Mouse (Mus musculus) layer of hippocampus, postnatal 14 days (tissue): ENCODE measurements at regions not wholly inside any gene's neighbourhood (a gene's known extent, or its start where the extent isn't known, plus 50 kb on each side); places are given as distances from the start of the nearest gene placed in this dataset.

Source experiments
- DNase-seq, 2 experiments: peaks; one replicate each; pipeline ENCODE4 v3.0.0; 2021 to 2022; ENCODE audit warnings: low spot score in 2 of 2, mixed read lengths in 1 of 2

DNA sequence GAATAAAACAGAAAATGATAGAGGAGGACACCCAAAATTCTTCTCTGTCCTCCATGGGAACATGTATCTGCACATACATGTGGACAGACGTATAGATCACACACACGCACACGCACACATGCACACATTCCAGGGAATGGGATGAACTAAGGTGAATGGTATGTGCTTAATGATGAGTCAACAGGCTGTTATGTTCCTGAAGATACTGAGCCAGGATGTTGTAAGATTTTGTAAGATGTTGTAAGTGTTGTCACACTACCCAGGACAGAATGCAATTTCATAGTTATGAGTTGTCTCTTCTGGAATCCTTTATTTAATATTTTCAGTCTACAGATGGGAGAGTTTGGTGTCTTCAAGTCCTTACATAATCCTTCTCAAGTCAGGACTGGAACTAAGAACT is 447.5 kb downstream of the Gsdmc2 start:
- no peak for DNase-seq

DNA sequence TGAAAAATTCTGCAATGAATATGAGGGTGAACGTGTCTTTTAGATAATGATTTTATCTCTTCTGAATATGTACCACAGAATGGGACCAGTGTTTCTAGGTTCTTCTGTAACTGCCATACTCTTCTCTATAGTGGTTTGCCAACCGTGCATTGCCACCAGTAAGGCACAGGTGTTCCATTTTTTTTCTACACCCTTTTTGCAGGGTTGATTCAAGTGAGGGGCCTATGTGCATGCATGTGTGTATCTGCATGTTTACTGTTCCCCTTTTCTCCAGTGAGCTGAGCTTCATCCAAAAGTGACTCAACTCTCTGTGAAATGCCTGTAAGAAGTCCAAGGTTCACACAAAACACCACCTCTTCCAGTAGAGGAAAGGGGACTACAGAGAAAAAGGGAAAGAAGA is 467.7 kb downstream of the Gsdmc2 start:
- no peak for DNase-seq

DNA sequence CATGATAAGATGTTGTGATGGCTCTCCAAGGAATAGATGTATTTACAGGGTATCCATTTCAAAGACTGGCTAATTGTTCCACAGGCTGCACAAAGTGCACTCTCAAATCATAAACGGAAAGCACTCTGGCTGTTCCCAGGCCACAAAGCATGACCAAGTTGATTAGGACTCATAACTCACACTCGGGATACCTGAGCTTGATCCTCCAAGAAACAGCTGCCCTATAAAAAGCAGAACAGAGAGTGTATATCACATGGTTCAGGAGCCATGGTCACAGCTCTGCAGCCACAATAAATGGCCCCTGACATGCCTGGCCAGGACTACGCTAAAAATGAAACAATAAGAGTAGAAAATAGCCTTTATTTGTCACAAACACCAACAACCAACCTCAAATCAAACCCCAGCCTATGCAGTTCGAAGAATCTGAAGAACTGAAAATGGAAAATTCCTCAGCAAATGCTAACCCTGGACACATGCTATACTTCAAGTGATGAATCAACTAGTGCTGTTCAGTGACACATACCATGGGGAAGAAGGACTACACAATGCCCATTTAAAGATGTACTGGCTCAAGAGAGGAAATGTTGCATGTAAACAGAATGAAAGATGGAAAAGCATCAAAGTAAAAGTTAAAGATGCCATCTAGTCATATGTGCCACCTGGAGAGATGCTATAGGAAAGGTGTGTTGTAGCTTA is 473.5 kb downstream of the Gsdmc2 start:
- no peak for DNase-seq

DNA sequence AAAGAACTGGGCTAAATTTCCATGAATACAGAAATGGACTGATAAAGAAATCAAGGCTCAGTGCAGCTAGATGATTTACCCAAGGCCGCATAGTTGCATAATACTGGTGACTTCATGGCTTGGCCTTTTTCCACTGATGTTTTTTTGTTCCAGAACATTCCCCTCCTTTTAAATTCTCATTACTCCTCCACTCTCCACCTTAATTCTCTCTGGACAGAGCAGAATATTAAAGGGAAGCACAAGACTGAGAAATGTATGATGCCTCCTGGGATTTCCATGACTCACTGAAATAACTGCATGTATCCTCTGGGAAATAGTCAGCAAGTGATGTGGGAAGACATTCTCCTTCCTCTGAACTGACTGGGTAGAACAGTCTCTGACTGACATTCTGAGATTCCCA is 480.5 kb downstream of the Gsdmc2 start:
- no peak for DNase-seq

DNA sequence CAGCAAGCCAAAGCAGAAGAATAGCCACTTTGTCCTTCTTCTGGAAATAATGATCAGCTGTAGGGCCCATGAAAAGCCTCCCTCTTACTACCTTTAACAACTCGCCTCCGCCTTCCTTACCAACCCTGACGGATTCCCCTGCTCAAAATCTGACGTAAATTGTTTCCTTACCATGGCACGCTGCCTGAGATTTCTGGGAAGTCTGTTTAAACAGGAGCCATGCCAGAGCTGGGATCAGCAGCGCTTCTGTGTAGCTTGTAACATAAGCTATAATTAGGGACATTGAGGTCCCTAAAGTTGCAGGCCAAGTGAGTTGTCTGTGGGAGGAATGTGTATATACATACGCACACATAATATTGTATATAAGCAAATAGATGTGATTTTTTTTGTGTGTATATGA is 484.6 kb downstream of the Gsdmc2 start:
- peak; percentile 35 to 52 for DNase-seq

DNA sequence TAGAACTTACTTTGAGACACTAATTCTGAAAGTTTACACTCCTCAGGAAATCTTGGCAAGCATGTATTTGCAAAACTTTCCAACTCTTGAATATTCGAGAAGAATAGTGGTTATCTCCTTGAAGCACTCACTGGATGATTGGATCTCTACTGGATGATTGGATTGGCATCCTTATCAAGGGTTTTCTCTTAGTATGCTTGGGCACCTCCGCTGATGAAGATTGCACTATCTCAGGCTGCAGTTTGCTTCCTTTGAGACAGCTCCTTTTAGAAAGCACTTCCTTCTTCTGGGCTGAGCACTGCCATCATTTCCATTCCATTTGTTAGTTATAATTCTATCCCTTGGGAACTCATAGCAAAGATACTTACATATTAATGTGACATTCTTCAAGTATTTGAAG is 503.2 kb downstream of the Gsdmc2 start:
- no peak for DNase-seq

DNA sequence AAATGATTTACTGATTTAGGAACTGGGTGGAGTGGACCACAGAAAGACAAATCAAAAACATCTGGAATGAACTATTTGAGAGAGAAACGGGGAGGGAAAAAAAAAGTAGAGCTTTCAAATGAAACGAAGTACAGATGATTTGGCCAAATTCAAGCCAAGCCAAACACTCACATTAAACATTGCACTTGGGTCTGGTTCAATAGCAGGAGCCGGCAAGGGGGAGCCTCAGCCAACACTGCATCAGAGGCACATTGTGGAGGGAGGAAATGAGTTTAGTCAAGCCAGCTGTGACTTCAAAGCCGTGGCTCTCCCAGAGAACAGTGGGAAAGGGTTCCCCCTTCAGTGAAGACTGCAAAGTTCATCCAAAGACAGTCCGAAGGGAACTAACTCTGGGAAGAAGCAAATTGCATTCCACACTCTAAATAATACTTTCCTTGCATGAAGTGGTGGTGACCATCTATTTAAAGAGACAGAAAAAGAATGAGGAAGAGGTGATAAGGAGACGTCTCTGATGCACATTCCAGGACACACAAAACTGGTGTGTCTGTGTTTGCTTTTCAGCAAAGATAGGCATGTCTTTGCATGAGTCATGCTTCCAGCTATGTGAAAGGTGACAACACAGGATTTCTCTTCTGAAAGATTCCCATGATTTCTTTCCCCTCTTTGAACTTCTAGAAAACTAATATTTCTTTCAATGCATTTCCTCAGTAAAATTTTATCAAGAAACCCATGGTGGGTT is 504.5 kb downstream of the Gsdmc2 start:
- peak; percentile 9 to 50 for DNase-seq

DNA sequence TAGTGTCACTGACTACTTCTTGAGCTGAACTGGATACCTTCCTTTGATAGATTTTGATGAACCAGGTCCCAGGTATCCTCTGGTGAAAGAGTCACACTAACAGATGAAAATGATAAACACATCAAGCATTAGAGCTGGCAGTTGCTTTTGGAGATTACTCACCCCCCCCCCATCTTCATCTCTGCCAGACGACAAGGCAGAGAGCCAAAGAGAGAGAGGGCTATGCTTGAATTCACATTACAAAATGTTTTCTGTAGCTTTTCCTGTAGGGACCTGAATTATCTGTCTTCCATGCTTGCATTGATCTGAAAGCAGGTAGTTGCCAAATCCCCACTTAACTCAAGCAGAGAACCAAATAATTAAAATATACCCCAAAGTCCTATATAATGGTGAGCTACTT is 525.3 kb downstream of the Gsdmc2 start:
- peak in 1 of 2 experiments; percentile 2 for DNase-seq

DNA sequence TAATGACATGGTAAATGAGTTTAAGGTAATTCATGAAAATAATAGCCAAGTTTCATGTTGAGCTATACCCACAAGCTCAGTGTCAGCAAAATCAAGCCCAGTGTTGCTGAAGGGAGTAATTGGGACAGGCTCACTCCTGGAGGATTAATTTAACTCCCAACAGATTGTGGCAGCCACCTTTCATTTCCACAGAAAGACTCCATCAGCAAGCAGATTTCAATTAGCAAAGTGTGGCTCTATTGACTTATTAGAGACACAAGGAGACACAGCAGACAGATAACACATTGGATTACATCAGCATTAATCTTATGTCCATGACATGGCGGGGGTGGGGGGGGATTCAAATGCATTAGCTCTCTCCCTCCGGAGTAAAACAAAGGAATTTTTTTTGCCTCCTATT is 534.6 kb downstream of the Gsdmc2 start:
- DNase-seq, result no peak

DNA sequence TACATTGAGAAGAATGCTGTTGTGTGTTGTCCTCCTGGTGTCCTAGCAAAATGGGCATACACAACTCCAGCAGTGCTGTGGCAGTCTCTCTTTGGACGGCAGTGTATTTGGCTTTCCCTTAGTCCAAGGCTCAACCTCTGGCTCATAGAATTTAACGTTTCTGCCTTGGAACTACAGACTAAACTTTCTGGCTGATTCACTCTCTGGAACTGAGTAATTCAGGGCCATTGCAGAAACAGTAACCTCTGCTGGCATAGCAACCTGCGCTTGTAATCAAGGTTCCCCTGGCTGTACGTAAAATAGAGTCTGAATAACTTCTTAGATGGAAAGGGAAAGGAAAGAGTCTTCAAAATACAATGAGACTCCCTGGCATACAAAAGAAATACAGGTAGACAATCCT is 545.7 kb downstream of the Gsdmc2 start:
- no peak for DNase-seq

DNA sequence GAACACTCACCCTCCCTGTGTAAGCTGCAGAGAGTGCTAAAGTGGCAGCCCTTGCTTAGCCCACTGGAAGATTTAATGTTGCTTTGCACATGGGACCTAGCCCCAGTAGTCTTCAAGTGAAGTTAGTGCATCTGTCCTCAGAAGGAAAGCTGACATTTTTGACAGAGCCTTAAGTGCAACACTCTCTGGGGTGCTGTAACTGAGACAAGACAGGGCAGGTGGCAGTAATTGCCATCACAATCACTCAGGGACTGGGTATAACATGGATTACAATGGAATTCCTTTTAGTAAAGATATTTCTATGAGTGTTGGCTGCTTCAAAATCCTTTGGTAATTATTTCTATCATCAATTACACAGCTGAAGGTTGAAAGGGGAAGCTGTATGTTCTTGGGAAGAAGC is 556.4 kb downstream of the Gsdmc2 start:
- DNase-seq, result no peak

DNA sequence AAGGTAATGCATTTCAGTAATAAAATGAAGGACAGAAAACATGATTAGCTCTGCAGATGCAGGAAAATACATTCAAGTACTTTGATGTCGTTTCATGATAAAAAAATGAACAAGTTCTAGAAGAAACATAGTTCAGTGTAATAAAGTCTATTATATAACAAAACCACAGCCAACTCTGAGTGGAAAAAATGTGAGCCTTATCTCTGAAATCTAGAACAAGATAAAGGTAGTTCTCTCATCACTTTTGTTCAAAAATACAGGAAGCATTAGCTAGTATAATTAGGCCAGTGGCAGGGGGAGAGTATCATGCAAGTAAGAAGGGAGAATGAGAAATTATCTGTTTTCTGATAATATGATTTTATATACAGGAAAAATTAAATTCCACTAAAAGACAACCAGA is 559.0 kb downstream of the Gsdmc2 start:
- no peak for DNase-seq

DNA sequence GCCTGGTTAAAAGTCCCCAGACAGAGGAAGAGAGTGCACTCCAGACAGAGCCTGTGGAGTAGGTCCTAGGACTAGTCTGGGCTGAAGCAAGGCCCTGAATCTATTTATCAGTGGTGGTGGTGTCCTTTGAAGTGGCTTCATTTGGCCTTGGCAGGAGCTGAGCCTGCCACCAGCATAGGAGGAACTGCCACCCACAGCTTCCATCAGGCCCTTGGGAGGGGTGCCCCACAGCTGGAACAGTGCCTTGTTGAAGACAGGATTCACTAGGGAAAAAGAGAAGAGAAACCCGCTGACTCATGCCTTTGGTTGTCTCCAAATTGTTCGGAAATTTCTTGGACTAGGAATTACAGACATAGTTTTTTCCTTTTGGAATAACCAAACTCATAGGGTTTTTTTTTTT is 574.6 kb downstream of the Gsdmc2 start:
- DNase-seq, result peak in 1 of 2 experiments; percentile 1

DNA sequence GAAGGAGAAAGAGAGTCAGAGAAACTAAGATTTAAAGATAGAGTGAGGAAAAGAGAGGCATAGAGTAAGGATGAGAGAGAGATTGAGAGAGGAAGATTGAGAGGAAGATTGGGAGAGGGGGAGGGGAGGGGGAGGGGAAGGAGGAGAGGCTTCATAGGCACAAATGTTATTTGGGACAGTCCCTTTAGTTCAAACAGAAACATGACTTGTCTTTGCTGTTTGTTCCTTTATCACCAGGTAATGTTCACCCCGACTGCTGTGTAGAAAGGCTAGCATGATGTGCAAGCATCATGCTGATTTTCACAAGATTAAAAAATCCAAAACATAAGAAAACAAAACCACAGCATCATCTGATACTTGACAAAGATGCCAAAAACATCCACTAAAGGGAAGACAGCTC is 579.1 kb downstream of the Gsdmc2 start:
- DNase-seq, result no peak

DNA sequence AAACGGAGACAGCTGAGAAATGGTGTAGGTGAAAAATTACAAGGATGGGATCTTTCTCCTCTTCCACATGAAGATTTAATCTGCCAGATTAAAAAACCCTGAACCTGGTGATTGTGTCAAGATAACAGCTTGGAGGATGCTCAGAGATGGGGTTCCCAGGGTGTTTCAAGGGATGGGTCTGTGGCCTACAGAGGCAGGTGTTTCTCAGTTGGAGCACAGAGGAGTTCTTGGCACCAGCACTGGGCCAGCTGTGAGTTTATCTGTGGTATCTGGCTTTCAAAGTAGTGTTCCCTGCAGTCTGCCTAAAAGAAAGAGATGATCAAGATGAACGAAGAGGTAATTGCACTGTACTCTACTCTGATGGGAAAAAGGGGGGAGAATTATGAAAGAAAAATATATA is 589.2 kb downstream of the Gsdmc2 start:
- no peak for DNase-seq

DNA sequence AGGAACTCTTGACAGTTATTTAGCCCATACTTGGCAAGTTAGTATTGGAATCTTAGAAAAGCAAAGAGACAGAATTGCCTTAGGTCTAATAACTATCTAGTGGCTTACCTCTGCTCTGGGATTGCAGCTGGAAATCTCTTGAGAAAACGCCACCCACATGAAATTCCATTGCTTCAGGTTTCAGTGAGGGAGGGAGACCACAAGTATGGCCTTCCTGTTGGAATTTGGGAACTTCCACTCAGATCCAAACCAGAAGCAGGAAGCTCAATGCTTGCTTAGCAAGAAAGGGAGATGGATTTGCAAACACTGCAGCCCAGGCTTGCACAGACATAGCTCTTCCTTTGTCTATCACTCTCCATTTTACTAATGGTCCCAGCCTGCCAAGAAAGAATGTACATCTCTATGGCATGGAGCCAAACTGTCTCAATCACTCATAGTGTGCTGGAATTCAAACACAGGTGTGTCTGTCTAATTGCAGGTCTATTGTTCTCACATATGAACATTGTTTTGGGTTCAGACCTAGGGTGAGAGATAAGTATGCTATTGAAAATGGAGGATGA is 592.1 kb downstream of the Gsdmc2 start:
- DNase-seq, result no peak

DNA sequence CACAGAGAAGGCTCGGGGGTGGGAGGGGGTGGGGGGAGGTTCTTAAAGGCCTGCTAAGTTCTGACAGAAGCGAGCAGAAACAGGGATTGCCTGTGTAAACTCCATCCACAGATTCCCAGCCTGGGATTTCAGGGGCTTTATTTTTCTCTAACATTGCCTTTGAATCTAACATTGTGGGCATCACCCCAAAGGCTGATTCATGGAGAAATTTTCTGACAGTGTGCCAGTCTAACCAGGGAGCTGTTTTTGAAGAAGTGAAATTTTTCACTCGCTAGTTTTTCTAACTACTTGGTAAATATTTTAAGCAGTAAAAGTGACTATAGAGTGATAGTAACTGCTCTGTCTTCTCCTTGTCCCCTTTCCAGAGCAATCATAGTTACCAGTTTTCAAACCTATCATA is 606.4 kb downstream of the Gsdmc2 start:
- DNase-seq, result peak in 1 of 2 experiments; percentile 6

DNA sequence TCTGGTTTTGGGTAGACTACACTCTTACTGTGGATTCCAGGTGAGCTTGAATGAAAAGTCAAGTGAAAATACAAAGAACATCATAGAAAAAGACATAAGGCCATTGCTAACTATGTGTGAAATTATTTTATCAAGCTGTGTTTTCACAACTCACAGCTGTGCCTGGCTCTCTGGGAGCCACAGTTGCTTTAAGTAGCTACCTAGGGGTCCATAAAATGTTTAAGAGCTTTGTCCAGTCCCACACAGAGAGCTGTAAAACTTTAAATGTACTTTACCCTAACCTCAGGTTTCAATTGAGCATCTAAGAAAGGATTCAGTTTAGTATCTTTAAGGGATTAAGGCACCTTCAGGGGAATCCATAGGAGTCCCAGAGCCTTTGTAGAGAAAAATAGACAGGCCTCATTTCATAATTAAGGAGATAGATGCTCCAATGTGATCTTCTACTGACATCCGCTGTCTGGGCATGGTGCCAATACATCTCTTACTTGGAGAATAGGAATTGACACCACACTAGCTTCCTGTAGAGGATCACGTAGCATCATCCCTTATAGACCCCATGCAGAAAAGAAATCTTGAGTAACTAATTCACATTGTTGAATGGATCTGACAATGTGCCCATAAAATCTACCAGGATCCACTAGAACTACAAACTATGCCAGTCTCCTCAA is 626.5 kb downstream of the Gsdmc2 start:
- DNase-seq, result no peak

DNA sequence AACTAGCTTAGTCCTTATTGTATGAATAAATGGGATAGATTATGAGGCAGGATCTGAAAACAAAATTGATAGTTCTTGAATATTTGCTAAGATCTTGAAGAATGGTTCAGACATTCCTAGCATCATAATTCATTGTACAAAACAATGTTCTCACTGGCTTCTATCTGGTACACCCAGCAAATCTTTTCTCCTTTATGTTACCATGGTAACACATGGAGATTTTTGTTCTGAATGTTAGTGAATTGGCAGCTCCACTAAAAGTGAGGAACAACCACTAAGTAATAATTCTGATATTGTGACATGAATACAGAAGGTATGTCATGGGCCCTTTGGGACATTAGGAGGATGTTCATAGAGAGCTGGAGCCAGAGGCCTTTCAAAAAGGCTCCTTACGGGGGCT is 639.8 kb downstream of the Gsdmc2 start:
- DNase-seq, result no peak

DNA sequence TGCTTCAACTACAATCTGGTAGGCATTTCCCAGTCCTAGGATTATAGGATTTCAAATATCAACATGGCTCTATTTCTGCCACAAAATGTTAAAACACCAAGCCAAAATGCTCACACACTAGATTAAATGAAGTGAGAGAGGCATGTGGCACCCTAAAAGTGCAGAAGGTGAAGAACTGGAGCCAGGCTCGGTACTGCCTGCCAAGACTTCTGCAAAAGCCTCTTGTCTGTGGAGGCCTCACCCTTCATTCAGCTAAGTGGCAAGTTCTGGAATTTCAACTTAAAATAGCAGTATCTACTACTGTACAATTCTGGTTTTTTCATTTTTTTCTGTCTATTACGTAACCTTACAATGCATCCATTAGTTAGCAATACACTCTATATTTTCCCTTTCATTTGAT is 649.9 kb downstream of the Gsdmc2 start:
- peak; percentile 9 to 60 for DNase-seq

DNA sequence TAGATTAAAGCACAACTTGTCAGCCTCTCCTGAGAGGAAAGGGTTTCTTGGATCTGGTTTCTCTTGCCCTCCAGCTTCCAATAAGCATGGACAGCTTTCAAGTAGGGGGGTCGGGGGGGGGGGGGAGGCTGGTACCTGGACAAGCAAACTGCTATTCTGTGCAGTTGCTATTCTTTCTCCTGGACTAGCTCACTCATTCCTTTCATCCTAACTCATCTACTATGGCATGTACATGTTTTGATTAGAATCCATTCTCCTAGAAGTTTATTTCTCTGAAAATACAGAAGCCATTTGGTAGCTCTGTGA is 650.5 kb downstream of the Gsdmc2 start:
- no peak for DNase-seq
